Mouse (Mus musculus) MEL (cell line): ENCODE results near the gene Ddit4. TPM values are rescaled to one million over a fixed set of nuclear protein-coding genes. Genes with fewer than 3 reads are reported as not detected.

Source experiments
- DNase-seq: peaks from one replicate; pipeline ENCODE4 v3.0.0; 2011; ENCODE audit warnings: low read depth, low spot score
- H3K27ac ChIP-seq: 2 replicates; pipeline ENCODE4 v1.5.1; 2012; ENCODE audit warnings: low read depth, mild to moderate bottlenecking, control low read depth, low read length, moderate library complexity; ENCODE audit not compliant: control insufficient read depth
- H3K27me3 ChIP-seq, 2 experiments: fragments of 150-350 bp in 1 of 2; sonication (generic) in 1 of 2; 2 replicates each; pipeline ENCODE4 v1.6.1; 2012; ENCODE audit warnings: low read length in 2 of 2, mild to moderate bottlenecking in 2 of 2, improper control_type of control experiment in 1 of 2, moderate library complexity in 1 of 2; ENCODE audit not compliant: insufficient read depth in 2 of 2, control insufficient read depth in 1 of 2
- H3K36me3 ChIP-seq, 2 experiments: 2 replicates each; pipeline ENCODE4 v1.6.1; 2012 to 2014; ENCODE audit warnings: low read length in 2 of 2, improper control_type of control experiment in 1 of 2, inconsistent platforms in 1 of 2, mild to moderate bottlenecking in 1 of 2; ENCODE audit not compliant: insufficient read depth in 2 of 2, control insufficient read depth in 1 of 2
- H3K4me1 ChIP-seq, 2 experiments: fragments of 150-350 bp in 1 of 2; sonication (generic) in 1 of 2; 2 replicates each; pipeline ENCODE4 v1.6.1; 2012; ENCODE audit warnings: low read length in 2 of 2, improper control_type of control experiment in 1 of 2, mild to moderate bottlenecking in 1 of 2; ENCODE audit not compliant: insufficient read depth in 2 of 2, control insufficient read depth in 1 of 2
- H3K4me3 ChIP-seq, 2 experiments: fragments of 150-350 bp in 1 of 2; sonication (generic) in 1 of 2; 2 replicates each; pipeline ENCODE4 v1.5.1; 2012; ENCODE audit warnings: low read depth in 2 of 2, low read length in 2 of 2, mild to moderate bottlenecking in 2 of 2, moderate library complexity in 2 of 2, control low read depth in 1 of 2, improper control_type of control experiment in 1 of 2; ENCODE audit not compliant: control insufficient read depth in 1 of 2, insufficient read depth in 1 of 2
- H3K79me2 ChIP-seq: 2 replicates; pipeline ENCODE4 v1.6.1; 2012; ENCODE audit warnings: mild to moderate bottlenecking, low read length, moderate library complexity; ENCODE audit not compliant: control insufficient read depth, poor library complexity, insufficient read depth
- H3K9ac ChIP-seq: 2 replicates; pipeline ENCODE4 v1.6.1; 2012; ENCODE audit warnings: low read depth, mild to moderate bottlenecking, control low read depth, low read length, moderate library complexity; ENCODE audit not compliant: control insufficient read depth, poor library complexity, severe bottlenecking
- H3K9me3 ChIP-seq: fragments of 150-350 bp; sonication (generic); replicated peaks from 2 replicates; pipeline ENCODE4 v1.6.1; 2012; ENCODE audit warnings: mild to moderate bottlenecking, low read length, improper control_type of control experiment, moderate library complexity; ENCODE audit not compliant: insufficient read depth
- BHLHE40 ChIP-seq: IDR thresholded peaks from 2 replicates; pipeline ENCODE4 v1.6.1; 2012; ENCODE audit warnings: low read depth, mild to moderate bottlenecking, inconsistent platforms, low read length, improper control_type of control experiment, borderline replicate concordance
- CHD2 ChIP-seq: IDR thresholded peaks from 2 replicates; pipeline ENCODE4 v1.6.1; 2011; ENCODE audit warnings: low read length, improper control_type of control experiment
- EP300 ChIP-seq, 2 experiments: IDR thresholded peaks; 2 replicates each; pipeline ENCODE4 v1.6.1; 2011; ENCODE audit warnings: improper control_type of control experiment in 2 of 2, low read length in 2 of 2, low read depth in 1 of 2, mild to moderate bottlenecking in 1 of 2
- GABPA ChIP-seq: IDR thresholded peaks from 2 replicates; pipeline ENCODE4 v1.6.1; 2012; ENCODE audit warnings: low read depth, mild to moderate bottlenecking, inconsistent platforms, low read length, improper control_type of control experiment, moderate library complexity
- HCFC1 ChIP-seq: IDR thresholded peaks from 2 replicates; pipeline ENCODE4 v1.6.1; 2012; ENCODE audit warnings: low read depth, mild to moderate bottlenecking, inconsistent platforms, low read length, improper control_type of control experiment, moderate library complexity
- JUND ChIP-seq: IDR thresholded peaks from 2 replicates; pipeline ENCODE4 v1.6.1; 2011; ENCODE audit warnings: low read depth, mild to moderate bottlenecking, improper control_type of control experiment, low read length
- MEF2A ChIP-seq: IDR thresholded peaks from 2 replicates; pipeline ENCODE4 v1.6.1; 2014; ENCODE audit warnings: low read depth, mild to moderate bottlenecking, inconsistent platforms, low read length, improper control_type of control experiment; ENCODE audit not compliant: poor library complexity, insufficient replicate concordance, severe bottlenecking; ENCODE audit errors: extremely low read depth
- MYB ChIP-seq: IDR thresholded peaks from 2 replicates; pipeline ENCODE4 v1.6.1; 2011; ENCODE audit warnings: mild to moderate bottlenecking, low read depth, low read length, improper control_type of control experiment
- NELFE ChIP-seq: IDR thresholded peaks from 2 replicates; pipeline ENCODE4 v1.6.1; 2011; ENCODE audit warnings: low read depth, low read length, improper control_type of control experiment
- POLR2AphosphoS2 ChIP-seq: IDR thresholded peaks from 2 replicates; pipeline ENCODE4 v1.6.1; 2011; ENCODE audit warnings: low read length, improper control_type of control experiment
- POLR2AphosphoS5 ChIP-seq: IDR thresholded peaks from 2 replicates; pipeline ENCODE4 v1.6.1; 2012; ENCODE audit warnings: low read depth, borderline replicate concordance, mild to moderate bottlenecking, inconsistent platforms, low read length, moderate library complexity, mixed read lengths
- RAD21 ChIP-seq: IDR thresholded peaks from 2 replicates; pipeline ENCODE4 v1.6.1; 2011; ENCODE audit warnings: mild to moderate bottlenecking, low read depth, low read length, improper control_type of control experiment
- SIN3A ChIP-seq: IDR thresholded peaks from 2 replicates; pipeline ENCODE4 v1.6.1; 2012; ENCODE audit warnings: low read length, improper control_type of control experiment, inconsistent platforms
- TBP ChIP-seq: IDR thresholded peaks from 2 replicates; pipeline ENCODE4 v1.8.0; 2011; ENCODE audit warnings: low read depth, low read length, improper control_type of control experiment
- UBTF ChIP-seq: IDR thresholded peaks from 2 replicates; pipeline ENCODE4 v1.6.1; 2012; ENCODE audit warnings: low read depth, mild to moderate bottlenecking, inconsistent platforms, low read length, improper control_type of control experiment, moderate library complexity, borderline replicate concordance; ENCODE audit not compliant: insufficient read depth
- USF1 ChIP-seq: IDR thresholded peaks from 2 replicates; pipeline ENCODE4 v1.6.1; 2014; ENCODE audit warnings: low read depth, mild to moderate bottlenecking, inconsistent platforms, low read length, improper control_type of control experiment, moderate library complexity
- USF2 ChIP-seq, 2 experiments: IDR thresholded peaks; 2 replicates each; pipeline ENCODE4 v1.6.1; 2011 to 2012; ENCODE audit warnings: improper control_type of control experiment in 2 of 2, low read length in 2 of 2, borderline replicate concordance in 1 of 2, inconsistent platforms in 1 of 2, low read depth in 1 of 2, mild to moderate bottlenecking in 1 of 2; ENCODE audit not compliant: insufficient read depth in 1 of 2
- ZC3H11A ChIP-seq: IDR thresholded peaks from 2 replicates; pipeline ENCODE4 v1.6.1; 2012; ENCODE audit warnings: low read depth, mild to moderate bottlenecking, inconsistent platforms, low read length, improper control_type of control experiment
- ZKSCAN1 ChIP-seq: IDR thresholded peaks from 2 replicates; pipeline ENCODE4 v1.6.1; 2012; ENCODE audit warnings: low read depth, mild to moderate bottlenecking, inconsistent platforms, low read length, improper control_type of control experiment, moderate library complexity
- ZNF384 ChIP-seq: IDR thresholded peaks from 2 replicates; pipeline ENCODE4 v1.6.1; 2012; ENCODE audit warnings: low read depth, mild to moderate bottlenecking, inconsistent platforms, low read length, improper control_type of control experiment
- polyA plus RNA-seq, 2 experiments: library from polyadenylated mRNA; stranded (reverse) in 1 of 2; unstranded in 1 of 2; fragments of >175 nt in 1 of 2; fragments of >200 nt in 1 of 2; gene quantifications; 2 replicates each; pipeline versions ENCODE4 v1.2.1 to v1.2.4; 2012; ENCODE audit warnings: low replicate concordance in 2 of 2, low read depth in 1 of 2; ENCODE audit not compliant: insufficient read length in 2 of 2, insufficient read depth in 1 of 2, missing spikeins in 1 of 2
- total RNA-seq: library from RNA; depleted of rRNA; stranded (reverse); fragments of 300-350 nt; gene quantifications from 2 replicates; pipeline ENCODE4 v1.2.3, GENCODE M21; 2012

Gene Ddit4
- total and polyA plus RNA-seq, 3 experiments: 2.6 to 11.6 TPM; not detected in 1

GRCm38 (mm10) chr10:59911091-59911490 lies 40.5 kb downstream of the Ddit4 start:
- H3K9ac ChIP-seq: no peak overlapping the region
- peaks cover 13 to 31% of the 10 kb centered on the region in 2 experiments for H3K4me1 ChIP-seq
- H3K79me2 ChIP-seq: no peaks in the 10 kb centered on the region
- no peak for TF ChIP-seq TBP
- TF ChIP-seq ZC3H11A: no peak
- no peak for TF ChIP-seq GABPA
- no peak for TF ChIP-seq SIN3A
- no peak for TF ChIP-seq USF2 (IDR thresholded peaks at IDR 0.05; ENCODE audit: borderline replicate concordance in 1 of 2, insufficient read depth in 1 of 2, low read depth in 1 of 2, low read length in 2 of 2)
- no peak for TF ChIP-seq JUND
- TF ChIP-seq ZNF384: no peak
- no peak for TF ChIP-seq BHLHE40
- TF ChIP-seq NELFE: no peak
- no peak for TF ChIP-seq POLR2AphosphoS5
- no peak for TF ChIP-seq UBTF
- TF ChIP-seq ZKSCAN1: no peak
- TF ChIP-seq, all 39 proteins: peak for 0
- H3K27me3 ChIP-seq: no peaks in the 10 kb centered on the region
- H3K27ac ChIP-seq: no peak overlapping the region
- H3K9me3 ChIP-seq: no peaks in the 10 kb centered on the region
- no peak for DNase-seq
- H3K4me3 ChIP-seq: no peak overlapping the region
- H3K36me3 ChIP-seq: peaks cover 0 to 21% of the 10 kb centered on the region in 2 experiments; a peak in 2 of 4 replicates

GRCm38 (mm10) chr10:59909357-59909847 lies 42.2 kb downstream of the Ddit4 start:
- H3K4me3 ChIP-seq: no peak overlapping the region
- TF ChIP-seq TBP (no peak), RAD21 (no peak), POLR2AphosphoS2 (no peak), CHD2 (no peak), USF1 (no peak), MEF2A (no peak), MYB (no peak), HCFC1 (no peak), EP300 (IDR thresholded peaks at IDR 0.05; ENCODE audit: low read depth in 1 of 2, low read length in 2 of 2) (no peak)
- TF ChIP-seq, all 39 proteins: peak for 0
- Histone ChIP-seq H3K27me3 (no peaks in the 10 kb centered on the region), H3K36me3 (peaks cover 0 to 17% of the 10 kb centered on the region in 2 experiments; a peak in 2 of 4 replicates), H3K9ac (no peak overlapping the region), H3K27ac (no peak overlapping the region), H3K79me2 (no peaks in the 10 kb centered on the region), H3K9me3 (no peaks in the 10 kb centered on the region), H3K4me1 (peaks cover 13 to 24% of the 10 kb centered on the region in 2 experiments; a peak in 3 of 4 replicates)
- no peak for DNase-seq
